Mouse (Mus musculus) midbrain, embryonic 15.5 days (tissue): ENCODE measurements at regions not wholly inside any gene's neighbourhood (a gene's known extent, or its start where the extent isn't known, plus 50 kb on each side); places are given as distances from the start of the nearest gene placed in this dataset.

Experiments
- ATAC-seq: fragments of 200-750 bp; cut with Nextera tagmentation; replicated peaks from 2 replicates; pipeline ENCODE4 v1.8.0; 2017; ENCODE audit warnings: moderate TSS enrichment
- H3K27ac ChIP-seq: fragments of 300-500 bp; sonication (generic); 2 replicates; pipeline ENCODE4 v1.5.1; 2015; ENCODE audit warnings: mild to moderate bottlenecking, inconsistent platforms
- H3K27me3 ChIP-seq: fragments of 300-500 bp; sonication (generic); replicated peaks from 2 replicates; pipeline ENCODE4 v1.6.1; 2015; ENCODE audit warnings: inconsistent platforms
- H3K36me3 ChIP-seq: fragments of 300-500 bp; sonication (generic); replicated peaks from 2 replicates; pipeline ENCODE4 v1.6.1; 2015; ENCODE audit warnings: inconsistent platforms
- H3K4me1 ChIP-seq: fragments of 300-500 bp; sonication (generic); 2 replicates; pipeline ENCODE4 v1.6.1; 2015; ENCODE audit warnings: inconsistent platforms
- H3K4me2 ChIP-seq: fragments of 300-500 bp; sonication (generic); 2 replicates; pipeline ENCODE4 v1.6.1; 2015; ENCODE audit warnings: inconsistent platforms, mild to moderate bottlenecking, moderate library complexity
- H3K4me3 ChIP-seq: fragments of 300-500 bp; sonication (generic); 2 replicates; pipeline ENCODE4 v1.5.1; 2015; ENCODE audit warnings: mild to moderate bottlenecking, inconsistent platforms
- H3K9ac ChIP-seq: fragments of 300-500 bp; sonication (generic); 2 replicates; pipeline ENCODE4 v1.6.1; 2015; ENCODE audit warnings: mild to moderate bottlenecking, inconsistent platforms
- H3K9me3 ChIP-seq: fragments of 300-500 bp; sonication (generic); 2 replicates; pipeline ENCODE4 v1.6.1; 2016; ENCODE audit warnings: inconsistent platforms
- WGBS: fragments of 180-500 bp; shearing (Covaris S2); methylation state at CpG from one replicate; pipeline ENCODE4 v1.1.7; 2015; ENCODE audit warnings: mixed read lengths; 5-methylcytosine and 5-hydroxymethylcytosine counted together

GRCm38 (mm10) chr10:112795473-112795872, 133.3 kb downstream of the Atxn7l3b start:
- Histone ChIP-seq H3K4me2 (no peak overlapping the region), H3K27ac (no peak overlapping the region), H3K4me1 (no peaks in the 10 kb centered on the region), H3K4me3 (no peak overlapping the region), H3K36me3 (no peaks in the 10 kb centered on the region), H3K27me3 (no peaks in the 10 kb centered on the region), H3K9me3 (no peaks in the 10 kb centered on the region), H3K9ac (no peak overlapping the region)
- 94% methylated on average over 1 of the region's 1 CpGs for WGBS
- ATAC-seq = no peak

- H3K4me2 ChIP-seq = no peak overlapping the region
- H3K4me1 ChIP-seq = no peaks in the 10 kb centered on the region
- no peak overlapping the region for H3K27ac ChIP-seq
- H3K36me3 ChIP-seq = no peaks in the 10 kb centered on the region
- 78% methylated on average over 3 of the region's 3 CpGs for WGBS
- ATAC-seq = no peak
- H3K4me3 ChIP-seq = no peak overlapping the region
- no peaks in the 10 kb centered on the region for H3K9me3 ChIP-seq
- H3K9ac ChIP-seq = no peak overlapping the region
- no peaks in the 10 kb centered on the region for H3K27me3 ChIP-seq
Observed at GRCm38 (mm10) chr10:112788236-112788635, 140.6 kb downstream of the Atxn7l3b start.

- Histone ChIP-seq H3K4me3 (no peak overlapping the region), H3K9me3 (no peaks in the 10 kb centered on the region), H3K36me3 (no peaks in the 10 kb centered on the region), H3K4me1 (no peaks in the 10 kb centered on the region), H3K27me3 (no peaks in the 10 kb centered on the region), H3K4me2 (no peak overlapping the region), H3K9ac (no peak overlapping the region), H3K27ac (no peak overlapping the region)
- ATAC-seq = no peak
- WGBS = 95% methylated on average over 10 of the region's 10 CpGs
Observed at GRCm38 (mm10) chr10:112774262-112774661, 154.5 kb downstream of the Atxn7l3b start.

GRCm38 (mm10) chr10:112746683-112747082, 182.1 kb downstream of the Atxn7l3b start:
- WGBS = 76% methylated on average over 1 of the region's 1 CpGs
- Histone ChIP-seq H3K4me1 (no peaks in the 10 kb centered on the region), H3K4me3 (no peak overlapping the region), H3K36me3 (no peaks in the 10 kb centered on the region), H3K9ac (no peak overlapping the region), H3K27me3 (no peaks in the 10 kb centered on the region), H3K27ac (no peak overlapping the region), H3K4me2 (no peak overlapping the region), H3K9me3 (no peaks in the 10 kb centered on the region)
- no peak; the same call in 1 of the 2 replicates for ATAC-seq

- 83% methylated on average over 2 of the region's 2 CpGs for WGBS
- no peak for ATAC-seq
Observed at GRCm38 (mm10) chr10:112743527-112743926, 185.3 kb downstream of the Atxn7l3b start.

GRCm38 (mm10) chr10:112742123-112742522, 186.7 kb downstream of the Atxn7l3b start:
- Histone ChIP-seq H3K4me2 (no peak overlapping the region), H3K9ac (no peak overlapping the region), H3K9me3 (no peaks in the 10 kb centered on the region), H3K4me1 (no peaks in the 10 kb centered on the region), H3K27me3 (no peaks in the 10 kb centered on the region), H3K36me3 (no peaks in the 10 kb centered on the region), H3K4me3 (no peak overlapping the region), H3K27ac (no peak overlapping the region)
- 94% methylated on average over 8 of the region's 8 CpGs for WGBS
- no peak for ATAC-seq

More at GRCm38 (mm10) chr10:112743527-112743926, 185.3 kb downstream of the Atxn7l3b start:
- Histone ChIP-seq H3K4me2 (no peak overlapping the region), H3K9me3 (no peaks in the 10 kb centered on the region), H3K4me1 (no peaks in the 10 kb centered on the region), H3K4me3 (no peak overlapping the region), H3K9ac (no peak overlapping the region), H3K36me3 (no peaks in the 10 kb centered on the region), H3K27me3 (no peaks in the 10 kb centered on the region), H3K27ac (no peak overlapping the region)
